Mouse (Mus musculus): ENCODE measurements around the gene Rrnad1. TPM values are rescaled to one million over a fixed set of nuclear protein-coding genes. Genes with fewer than 3 reads are reported as not detected.
A peak's percentile ranks its signal among the peaks of the same experiment; 100 is the strongest.
"Not testable (repeated sequence)": the region's sequence is repeated elsewhere in the genome, so short reads cannot be mapped to it uniquely, and the experiment has no call there.

The Rrnad1 gene
- polyA plus RNA-seq, 1 experiment from 2014 or later, result 17.0 TPM

DNA sequence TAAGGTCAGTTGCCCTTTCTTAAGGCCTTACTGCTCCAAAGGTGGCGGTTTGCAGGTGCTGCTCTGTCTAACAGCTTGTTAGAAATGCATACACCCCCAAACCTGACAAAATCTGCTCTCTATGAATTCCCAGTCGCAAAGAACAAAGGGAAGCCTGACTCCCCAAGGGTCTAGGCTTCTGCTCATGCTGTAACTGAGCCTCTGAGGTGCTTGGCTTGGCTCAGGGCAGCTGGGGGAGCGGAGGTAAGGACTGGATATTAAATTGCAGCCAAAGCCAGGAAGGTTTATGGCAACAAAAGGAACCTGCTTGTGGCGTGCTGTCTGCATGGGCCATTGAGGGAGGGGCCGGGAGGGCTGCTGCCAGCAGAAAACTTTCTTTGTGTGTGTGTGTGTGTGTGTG, 26.7 kb downstream of the Rrnad1 start:
- Histone ChIP-seq H3K4me2 (no peak overlapping the region), H3K4me1 (ENCODE audit: control insufficient read depth, insufficient read depth, low read length) (peaks cover 16% of the 10 kb centered on the region), H3K36me3 (ENCODE audit: control insufficient read depth, insufficient read depth, low read length) (no peaks in the 10 kb centered on the region), H3K4me3 (ENCODE audit: low read depth, low read length) (no peak overlapping the region), H3K27me3 (ENCODE audit: control insufficient read depth, insufficient read depth, low read length) (no peaks in the 10 kb centered on the region), H3K27ac (ENCODE audit: low read depth, low read length) (no peak overlapping the region), H3K9ac (ENCODE audit: low read length) (no peak overlapping the region), H3K9me3 (ENCODE audit: control insufficient read depth, low read length) (no peaks in the 10 kb centered on the region)
- WGBS, result 54% methylated on average over 5 of the region's 5 CpGs
- DNase-seq (ENCODE audit: low spot score, missing footprints) (peak; percentile 67), ATAC-seq (ENCODE audit: low FRiP score) (no peak)

DNA sequence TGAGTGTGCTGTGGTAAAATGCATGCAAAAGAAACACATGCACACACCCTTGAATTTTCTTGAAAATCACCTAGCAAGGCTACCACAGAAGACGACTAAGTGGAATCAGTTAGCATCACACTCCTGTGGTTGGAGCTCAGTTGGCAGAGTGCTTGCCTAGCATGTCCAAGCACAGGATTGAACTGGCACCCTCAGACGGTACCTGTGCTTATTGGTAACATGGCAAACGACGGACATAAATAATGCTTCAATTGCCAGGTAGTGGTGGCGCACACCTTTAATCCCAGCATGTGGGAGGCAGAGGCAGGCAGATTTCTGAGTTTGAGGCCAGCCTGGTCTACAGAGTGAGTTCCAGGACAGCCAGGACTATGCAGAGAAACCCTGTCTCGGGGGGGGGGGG, 28.6 kb downstream of the Rrnad1 start:
- H3K4me3 ChIP-seq (ENCODE audit: low read depth, low read length); H3K4me2 ChIP-seq; DNase-seq (ENCODE audit: low spot score, missing footprints); H3K36me3 ChIP-seq (ENCODE audit: control insufficient read depth, insufficient read depth, low read length); ATAC-seq (ENCODE audit: low FRiP score); H3K9me3 ChIP-seq (ENCODE audit: control insufficient read depth, low read length); H3K27me3 ChIP-seq (ENCODE audit: control insufficient read depth, insufficient read depth, low read length); H3K4me1 ChIP-seq (ENCODE audit: control insufficient read depth, insufficient read depth, low read length); H3K9ac ChIP-seq (ENCODE audit: low read length); H3K27ac ChIP-seq (ENCODE audit: low read depth, low read length): not testable (repeated sequence)
- whole genome bisulfite sequencing, result 93% methylated on average over 5 of the region's 6 CpGs

DNA sequence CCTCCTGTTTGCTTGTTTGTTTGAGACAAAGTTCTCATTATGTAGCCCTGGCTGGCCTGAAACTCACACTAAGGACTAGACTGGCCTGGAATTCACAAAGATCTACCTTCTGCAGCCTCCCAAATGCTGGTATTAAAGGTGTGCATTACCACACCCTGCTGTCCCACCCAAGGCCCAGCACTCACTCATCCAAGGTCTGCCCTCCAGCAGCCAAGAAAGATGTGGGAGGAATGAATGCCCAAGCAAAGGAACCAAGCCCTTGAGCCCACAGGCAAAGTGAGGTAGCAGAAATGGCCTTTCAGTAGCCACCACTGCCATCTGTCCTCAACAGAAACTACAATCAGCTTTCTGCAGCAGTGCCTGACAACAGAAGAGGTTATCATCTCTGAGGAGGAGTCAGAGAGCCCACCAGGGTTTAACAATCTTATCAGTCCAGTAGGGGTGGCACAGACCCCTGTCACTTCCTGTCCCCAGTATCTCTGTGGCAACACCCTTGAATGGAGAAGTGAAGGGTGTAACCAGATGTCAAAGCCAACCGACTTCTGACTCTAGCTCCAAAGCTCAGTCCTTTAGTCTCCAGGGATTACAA, 29.4 kb downstream of the Rrnad1 start:
- no peaks in the 10 kb centered on the region for H3K9me3 ChIP-seq (ENCODE audit: control insufficient read depth, low read length)
- WGBS, result 60% methylated on average over 1 of the region's 1 CpGs
- no peak overlapping the region for H3K9ac ChIP-seq (ENCODE audit: low read length)
- no peak overlapping the region for H3K4me2 ChIP-seq
- no peak overlapping the region for H3K27ac ChIP-seq (ENCODE audit: low read depth, low read length)
- ATAC-seq (ENCODE audit: low FRiP score), result no peak
- no peak overlapping the region for H3K4me3 ChIP-seq (ENCODE audit: low read depth, low read length)
- DNase-seq (ENCODE audit: low spot score, missing footprints), result peak; percentile 41
- no peaks in the 10 kb centered on the region for H3K36me3 ChIP-seq (ENCODE audit: control insufficient read depth, insufficient read depth, low read length)
- no peaks in the 10 kb centered on the region for H3K27me3 ChIP-seq (ENCODE audit: control insufficient read depth, insufficient read depth, low read length)
- H3K4me1 ChIP-seq (ENCODE audit: control insufficient read depth, insufficient read depth, low read length), result no peaks in the 10 kb centered on the region; the same call in 1 of the 2 replicates

DNA sequence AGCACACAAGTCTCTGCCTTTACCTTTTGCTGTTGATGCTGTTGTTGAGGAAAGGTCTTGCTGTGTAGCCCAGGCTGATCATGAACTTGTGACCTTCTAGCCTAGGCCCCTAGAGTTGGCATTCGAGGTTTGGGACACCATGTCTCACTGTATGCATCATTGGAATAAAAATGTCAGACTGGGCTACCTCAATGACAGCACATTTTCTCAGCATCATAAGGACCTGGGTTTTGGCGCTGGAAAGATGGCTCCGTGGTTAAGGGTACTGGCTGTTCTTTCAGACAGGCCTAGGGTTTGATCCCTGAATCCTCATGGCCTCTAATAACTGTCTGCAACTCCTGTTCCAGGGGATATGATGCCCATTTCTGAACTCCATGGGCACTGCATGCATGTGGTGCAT, 30.7 kb downstream of the Rrnad1 start:
- no peak for ATAC-seq (ENCODE audit: low FRiP score)
- no peaks in the 10 kb centered on the region for H3K36me3 ChIP-seq (ENCODE audit: control insufficient read depth, insufficient read depth, low read length)
- no peak overlapping the region for H3K9ac ChIP-seq (ENCODE audit: low read length)
- no peaks in the 10 kb centered on the region for H3K4me1 ChIP-seq (ENCODE audit: control insufficient read depth, insufficient read depth, low read length)
- H3K4me3 ChIP-seq (ENCODE audit: low read depth, low read length), result no peak overlapping the region
- no peak overlapping the region for H3K27ac ChIP-seq (ENCODE audit: low read depth, low read length)
- peak; percentile 60 for DNase-seq (ENCODE audit: low spot score, missing footprints)
- H3K4me2 ChIP-seq, result no peak overlapping the region
- no peaks in the 10 kb centered on the region for H3K9me3 ChIP-seq (ENCODE audit: control insufficient read depth, low read length)
- no peaks in the 10 kb centered on the region for H3K27me3 ChIP-seq (ENCODE audit: control insufficient read depth, insufficient read depth, low read length)
- 75% methylated on average over 3 of the region's 3 CpGs for WGBS

DNA sequence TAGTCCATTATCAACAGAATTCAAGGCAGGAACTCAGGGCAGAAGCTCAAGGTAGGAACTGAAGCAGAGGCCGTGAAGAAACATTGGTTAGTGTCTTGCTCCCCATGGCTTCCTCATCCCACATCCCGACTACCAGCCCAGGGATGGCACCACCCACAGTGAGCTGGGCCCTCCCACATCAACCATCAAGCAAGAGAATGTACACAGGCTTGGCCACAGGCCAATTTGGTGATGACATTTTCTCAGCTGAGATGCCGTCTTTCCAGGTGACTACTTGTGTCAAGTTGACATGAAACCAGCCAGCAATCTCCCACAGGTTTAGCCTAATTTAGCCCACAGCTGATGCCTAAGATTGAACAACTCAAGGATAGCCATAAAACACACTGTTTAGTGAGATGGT, 31.3 kb downstream of the Rrnad1 start:
- no peaks in the 10 kb centered on the region for H3K4me1 ChIP-seq (ENCODE audit: control insufficient read depth, insufficient read depth, low read length)
- no peaks in the 10 kb centered on the region for H3K27me3 ChIP-seq (ENCODE audit: control insufficient read depth, insufficient read depth, low read length)
- no peak overlapping the region for H3K9ac ChIP-seq (ENCODE audit: low read length)
- H3K27ac ChIP-seq (ENCODE audit: low read depth, low read length), result no peak overlapping the region
- H3K4me3 ChIP-seq (ENCODE audit: low read depth, low read length), result no peak overlapping the region
- DNase-seq (ENCODE audit: low spot score, missing footprints) (peak; percentile 62), ATAC-seq (ENCODE audit: low FRiP score) (no peak)
- no peaks in the 10 kb centered on the region for H3K9me3 ChIP-seq (ENCODE audit: control insufficient read depth, low read length)
- 72% methylated on average over 3 of the region's 3 CpGs for WGBS
- no peaks in the 10 kb centered on the region for H3K36me3 ChIP-seq (ENCODE audit: control insufficient read depth, insufficient read depth, low read length)
- no peak overlapping the region for H3K4me2 ChIP-seq

DNA sequence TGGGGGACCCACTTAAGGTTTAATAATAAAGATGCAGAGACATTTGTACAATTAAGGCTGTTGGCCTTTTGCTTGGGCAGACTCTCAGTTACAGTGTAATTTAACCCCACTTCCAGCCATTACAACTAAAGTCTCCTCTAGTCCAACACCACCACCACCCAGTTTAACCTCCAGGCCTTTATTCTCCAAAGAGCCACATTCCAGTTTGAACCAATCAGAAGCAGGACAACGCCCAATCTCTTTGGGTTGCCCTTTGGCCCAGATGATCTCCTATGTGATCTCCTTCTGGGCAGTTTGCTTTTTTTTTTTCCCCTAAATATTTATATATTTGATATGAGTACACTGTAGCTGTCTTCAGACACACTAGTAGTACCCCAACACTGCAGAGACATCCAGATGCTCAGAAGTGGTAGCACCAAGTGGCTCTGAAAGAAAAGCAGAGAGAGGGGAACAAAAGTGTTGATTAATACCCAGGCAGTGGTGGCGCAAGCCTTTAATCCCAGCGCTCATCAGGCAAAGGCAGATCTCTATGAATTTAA, 37.1 kb downstream of the Rrnad1 start:
- DNase-seq (ENCODE audit: low spot score, missing footprints) (peak; percentile 57), ATAC-seq (ENCODE audit: low FRiP score) (no peak)
- H3K27me3 ChIP-seq (ENCODE audit: control insufficient read depth, insufficient read depth, low read length), result no peaks in the 10 kb centered on the region
- 65% methylated on average over 3 of the region's 3 CpGs for WGBS
- no peaks in the 10 kb centered on the region for H3K4me1 ChIP-seq (ENCODE audit: control insufficient read depth, insufficient read depth, low read length)
- no peak overlapping the region for H3K27ac ChIP-seq (ENCODE audit: low read depth, low read length)
- no peak overlapping the region for H3K4me2 ChIP-seq
- no peak overlapping the region for H3K4me3 ChIP-seq (ENCODE audit: low read depth, low read length)
- no peaks in the 10 kb centered on the region for H3K36me3 ChIP-seq (ENCODE audit: control insufficient read depth, insufficient read depth, low read length)
- no peak overlapping the region for H3K9ac ChIP-seq (ENCODE audit: low read length)
- H3K9me3 ChIP-seq (ENCODE audit: control insufficient read depth, low read length), result no peaks in the 10 kb centered on the region

DNA sequence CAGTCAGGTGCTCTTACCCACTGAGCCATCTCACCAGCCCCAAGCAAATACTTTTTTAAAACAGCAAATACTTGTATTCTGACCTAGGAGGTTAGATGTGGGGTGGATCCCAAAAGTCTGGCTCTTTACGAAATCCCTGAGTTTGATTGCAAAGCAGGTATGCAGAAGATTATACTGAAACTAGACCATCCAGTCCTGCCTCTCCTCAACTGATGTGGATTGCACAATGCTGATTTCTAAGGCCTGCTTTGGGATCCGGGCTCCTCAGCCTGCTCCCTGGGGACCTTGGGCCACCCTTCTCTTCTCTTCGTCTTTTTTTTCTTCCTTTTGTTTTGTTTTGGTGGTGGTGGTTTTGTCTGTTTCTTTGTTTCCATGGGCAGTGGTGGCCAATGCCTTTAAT, 39.0 kb downstream of the Rrnad1 start:
- H3K27ac ChIP-seq (ENCODE audit: low read depth, low read length), result no peak overlapping the region
- no peak overlapping the region for H3K9ac ChIP-seq (ENCODE audit: low read length)
- H3K4me3 ChIP-seq (ENCODE audit: low read depth, low read length), result no peak overlapping the region
- no peaks in the 10 kb centered on the region for H3K36me3 ChIP-seq (ENCODE audit: control insufficient read depth, insufficient read depth, low read length)
- no peaks in the 10 kb centered on the region for H3K9me3 ChIP-seq (ENCODE audit: control insufficient read depth, low read length)
- no peaks in the 10 kb centered on the region for H3K4me1 ChIP-seq (ENCODE audit: control insufficient read depth, insufficient read depth, low read length)
- 44% methylated on average over 3 of the region's 3 CpGs for WGBS
- H3K4me2 ChIP-seq, result no peak overlapping the region
- ATAC-seq (ENCODE audit: low FRiP score) (no peak), DNase-seq (ENCODE audit: low spot score, missing footprints) (no peak)
- H3K27me3 ChIP-seq (ENCODE audit: control insufficient read depth, insufficient read depth, low read length), result no peaks in the 10 kb centered on the region

DNA sequence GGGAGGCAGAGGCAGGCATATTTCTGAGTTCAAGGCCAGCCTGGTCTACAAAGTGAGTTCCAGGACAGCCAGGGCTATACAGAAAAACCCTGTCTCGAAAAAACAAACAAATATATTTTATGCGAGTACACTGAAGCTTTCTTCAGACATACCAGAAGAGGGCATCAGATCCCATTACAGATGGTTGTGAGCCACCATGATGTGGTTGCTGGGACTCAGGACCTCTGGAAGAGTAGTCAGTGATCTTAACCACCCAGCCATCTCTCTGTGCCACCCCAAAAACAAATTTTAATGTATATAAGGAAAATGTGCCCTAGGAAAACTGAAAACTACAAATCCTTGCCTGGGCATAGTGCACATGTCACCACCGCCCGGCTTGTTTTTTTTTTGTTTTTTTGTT, 43.1 kb downstream of the Rrnad1 start:
- H3K4me1 ChIP-seq (ENCODE audit: control insufficient read depth, insufficient read depth, low read length), result peaks cover 13% of the 10 kb centered on the region
- H3K4me3 ChIP-seq (ENCODE audit: low read depth, low read length); H3K36me3 ChIP-seq (ENCODE audit: control insufficient read depth, insufficient read depth, low read length); H3K27ac ChIP-seq (ENCODE audit: low read depth, low read length); H3K4me2 ChIP-seq; ATAC-seq (ENCODE audit: low FRiP score); H3K9ac ChIP-seq (ENCODE audit: low read length); H3K9me3 ChIP-seq (ENCODE audit: control insufficient read depth, low read length); DNase-seq (ENCODE audit: low spot score, missing footprints); H3K27me3 ChIP-seq (ENCODE audit: control insufficient read depth, insufficient read depth, low read length): not testable (repeated sequence)
- 80% methylated on average over 4 of the region's 4 CpGs for WGBS

DNA sequence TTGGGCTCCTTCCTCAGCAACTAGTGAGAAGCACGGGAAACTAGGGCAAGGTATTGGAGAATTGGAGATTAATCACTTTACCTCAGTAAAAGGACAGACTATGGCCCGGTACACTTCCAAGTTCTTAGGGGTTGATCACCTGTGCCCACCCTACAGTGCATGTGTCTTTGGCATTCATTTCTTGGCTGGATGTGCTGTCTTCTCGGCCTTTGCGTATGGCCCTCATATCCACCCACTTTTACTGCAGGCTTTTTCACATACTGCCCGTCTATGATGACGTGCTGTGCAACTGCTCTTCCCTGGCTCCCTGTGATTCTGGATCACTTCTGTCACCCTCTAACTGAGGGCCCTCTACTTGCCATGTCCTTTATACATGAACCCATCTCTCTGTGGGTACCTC, 44.1 kb downstream of the Rrnad1 start:
- DNase-seq (ENCODE audit: low spot score, missing footprints), result no peak
- H3K4me3 ChIP-seq (ENCODE audit: low read depth, low read length), result no peak overlapping the region; the same call in 1 of the 2 replicates
- no peak overlapping the region for H3K9ac ChIP-seq (ENCODE audit: low read length)
- H3K4me2 ChIP-seq, result no peak overlapping the region
- no peaks in the 10 kb centered on the region for H3K36me3 ChIP-seq (ENCODE audit: control insufficient read depth, insufficient read depth, low read length)
- H3K27ac ChIP-seq (ENCODE audit: low read depth, low read length), result no peak overlapping the region
- peaks cover 13% of the 10 kb centered on the region for H3K4me1 ChIP-seq (ENCODE audit: control insufficient read depth, insufficient read depth, low read length)
- H3K9me3 ChIP-seq (ENCODE audit: control insufficient read depth, low read length), result no peaks in the 10 kb centered on the region
- peak; percentile 1; the same call in 1 of the 2 replicates for ATAC-seq (ENCODE audit: low FRiP score)
- no peaks in the 10 kb centered on the region for H3K27me3 ChIP-seq (ENCODE audit: control insufficient read depth, insufficient read depth, low read length)
- WGBS, result 87% methylated on average over 6 of the region's 6 CpGs

Data from midbrain, embryonic 11.5 days (tissue).